Comparison of ENCODE assay signal across 8 mouse cellular contexts in the genomic region with DNA sequence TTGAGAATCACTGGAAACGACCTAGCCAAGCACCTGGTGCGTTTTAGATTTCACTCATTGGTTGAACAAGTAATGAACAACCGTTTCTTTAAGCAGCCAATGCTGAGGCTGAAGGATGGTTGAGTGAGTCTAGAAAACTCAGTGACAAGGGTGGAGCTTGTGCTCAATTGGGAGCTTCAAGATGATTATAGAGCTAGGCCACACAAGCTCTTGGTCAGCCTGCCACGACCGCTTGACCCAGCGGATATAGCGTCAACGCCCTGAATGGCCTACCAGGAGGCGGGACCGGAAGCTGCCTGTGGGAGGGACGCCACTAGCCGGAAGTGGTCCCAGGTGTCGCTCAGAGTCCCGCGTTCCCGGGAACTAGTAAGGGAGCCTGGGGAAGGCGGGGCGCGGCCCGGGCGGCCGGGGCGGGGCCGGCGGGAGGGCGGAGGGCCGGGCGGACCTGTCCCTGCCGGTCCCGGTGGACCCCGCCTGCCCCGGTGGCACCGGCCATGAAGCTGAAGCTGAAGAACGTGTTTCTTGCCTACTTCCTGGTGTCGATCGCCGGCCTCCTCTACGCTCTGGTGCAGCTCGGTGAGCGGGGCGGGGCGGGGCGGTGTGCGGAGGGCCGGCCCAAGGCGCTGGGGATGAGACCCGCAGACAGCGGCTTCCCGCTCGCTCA. TPM values are rescaled to one million over a fixed set of nuclear protein-coding genes. Genes with fewer than 3 reads are reported as not detected.
DNase-seq lines count a peak whose midpoint lies in the region; ATAC-seq lines count a peak whose summit lies in the region.

B3gat3 (plus strand) TSS at position 302 of the 664 bp plus-strand sequence.

- no peaks in the 10 kb centered on the region for H3K9me3 ChIP-seq in hindbrain, embryonic 15.5 days

- DNase-seq in ZHBTc4 (ENCODE audit: low read depth, low spot score) = peak; percentile 95
- DNase-seq in cerebellum, postnatal 4 days (ENCODE audit: low spot score in 2 of 2) = peak; percentile 77 to 89
- peak; percentile 97 for DNase-seq in gastrocnemius, adult 18-20 months (ENCODE audit: low spot score)
- DNase-seq in layer of hippocampus, postnatal 36 days = peak; percentile 92 to 94
- DNase-seq in lung, postnatal 25 days (ENCODE audit: low spot score) = peak; percentile 97
- peak; percentile 86 for DNase-seq in retina, adult 2 months (ENCODE audit: low read depth, low spot score)
- peak; percentile 85 for DNase-seq in thymus, postnatal 25 days

- peak within 1 kb of the TSS; percentile 99 for H3K4me3 ChIP-seq in hindbrain, embryonic 15.5 days

- peaks cover 21% of the 10 kb centered on the region for H3K4me1 ChIP-seq in hindbrain, embryonic 15.5 days (replicated peaks)

- 2% methylated on average over 43 of the region's 50 CpGs for WGBS in hindbrain, embryonic 15.5 days

- peaks cover 18% of the 10 kb centered on the region for H3K36me3 ChIP-seq in hindbrain, embryonic 15.5 days

- peak; percentile 98 for ATAC-seq in hindbrain, embryonic 15.5 days (ENCODE audit: low FRiP score, low read depth)

- H3K27me3 ChIP-seq in hindbrain, embryonic 15.5 days = no peaks in the 10 kb centered on the region

- peak within 1 kb of the TSS; percentile 83 for H3K4me2 ChIP-seq in hindbrain, embryonic 15.5 days

- H3K27ac ChIP-seq in hindbrain, embryonic 15.5 days (replicated peaks) = peak within 1 kb of the TSS; percentile 93

- H3K9ac ChIP-seq in hindbrain, embryonic 15.5 days = peak within 1 kb of the TSS; percentile 82

RNA-seq across cellular contexts. Expression of gene B3gat3, which starts in this region (rescaled TPM):
- 10 to 100 TPM; 32.1 to 37.9 TPM for total RNA-seq in gastrocnemius, adult 18-20 months (2021)
- 94.3 and 98.1 TPM in 2 replicates for polyA plus RNA-seq in hindbrain, embryonic 15.5 days (2015; fragmentation: Nextera tagmentation; extraction: Ambion mirVana)
- 100 to 1,000 TPM; 165 to 175 TPM for total RNA-seq in layer of hippocampus, postnatal 36 days (2021)

Comparison
In these comparisons a context has a peak if more than half of its experiments do, and no peak if none do; other contexts are left out.
1. Peak in every context shown above with its lines: DNase-seq, ATAC-seq, H3K4me3 ChIP-seq and H3K27ac ChIP-seq.
2. RNA of gene B3gat3 (total RNA-seq): 165 to 175 TPM in layer of hippocampus, postnatal 36 days; 32.1 to 37.9 TPM in gastrocnemius, adult 18-20 months; every median in the first group is over 4 times any median in the second.